Mouse (Mus musculus): ENCODE measurements around the gene Fam193a.

- TF ChIP-seq CTCF (IDR thresholded peaks at IDR 0.05; ENCODE audit: control insufficient read depth, insufficient read depth, low read length) (no peak), POLR2A (IDR thresholded peaks at IDR 0.05; ENCODE audit: borderline replicate concordance, control insufficient read depth, low read depth, low read length) (no peak)
These were observed 89.3 kb downstream of the Fam193a start for GRCm38 (mm10) chr5:34458994-34459393.

All from bone marrow, adult 2 months (tissue).